Mouse (Mus musculus): ENCODE data around the gene Kirrel. TPM values are rescaled to one million over a fixed set of nuclear protein-coding genes. Genes with fewer than 3 reads are reported as not detected.

Gene Kirrel
- total and polyA plus RNA-seq, 3 experiments: not detected

DNA sequence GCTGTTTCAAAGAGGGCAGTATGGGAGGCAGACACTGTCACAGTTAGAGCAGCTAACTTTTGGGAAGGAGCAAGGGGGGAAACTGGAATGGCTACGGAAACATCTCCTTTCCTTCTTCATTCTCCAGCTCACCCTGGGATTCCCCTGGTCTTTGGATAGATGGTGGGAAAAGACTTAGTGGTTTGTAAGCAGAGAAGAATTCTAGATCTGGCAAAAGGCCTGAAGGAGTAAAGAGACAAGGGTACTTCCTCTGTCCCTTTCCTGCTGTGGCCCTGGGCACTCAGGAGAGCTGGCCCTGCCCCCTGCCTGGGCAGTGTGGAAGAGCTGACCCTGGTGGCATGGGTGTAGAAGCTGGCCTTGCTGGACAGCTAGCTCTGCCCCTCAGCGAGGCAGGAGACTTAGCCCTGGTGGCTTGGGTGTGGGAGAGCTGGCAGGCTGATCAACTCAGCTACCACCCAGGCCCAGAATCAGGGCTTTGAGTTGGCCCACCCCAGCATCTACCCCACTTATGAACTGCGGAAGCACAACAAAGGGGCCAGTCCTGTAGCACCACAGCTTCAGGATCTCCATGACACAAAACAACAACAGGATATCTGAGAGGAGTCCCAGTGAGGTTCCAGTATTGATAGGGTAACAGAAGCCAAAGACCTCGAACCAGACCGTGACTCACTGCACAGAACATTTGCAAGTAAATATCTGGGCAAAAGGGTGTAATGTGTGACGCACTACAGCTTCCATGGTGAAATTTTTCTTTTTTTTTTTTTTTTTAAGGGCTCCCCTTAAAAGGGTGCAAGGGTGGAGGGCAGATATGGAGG, 58.6 kb downstream of the Kirrel start:
- Histone ChIP-seq H3K79me2 (ENCODE audit: control insufficient read depth, insufficient read depth, low read length, poor library complexity) (no peaks in the 10 kb centered on the region), H3K27ac (ENCODE audit: control insufficient read depth, low read depth, low read length) (no peak overlapping the region), H3K9ac (ENCODE audit: control insufficient read depth, low read depth, low read length, poor library complexity, severe bottlenecking) (no peak overlapping the region), H3K9me3 (replicated peaks; ENCODE audit: insufficient read depth, low read length) (no peaks in the 10 kb centered on the region), H3K4me1 (ENCODE audit: control insufficient read depth in 1 of 2, insufficient read depth in 2 of 2, low read length in 2 of 2) (no peaks in the 10 kb centered on the region), H3K36me3 (ENCODE audit: control insufficient read depth in 1 of 2, insufficient read depth in 2 of 2, low read length in 2 of 2) (no peaks in the 10 kb centered on the region), H3K27me3 (ENCODE audit: control insufficient read depth in 1 of 2, insufficient read depth in 2 of 2, low read length in 2 of 2) (no peaks in the 10 kb centered on the region), H3K4me3 (ENCODE audit: control insufficient read depth in 1 of 2, insufficient read depth in 1 of 2, low read depth in 2 of 2, low read length in 2 of 2) (no peak overlapping the region)
- no peak for DNase-seq (ENCODE audit: low read depth, low spot score)
- no peak for TF ChIP-seq ZKSCAN1 (IDR thresholded peaks at IDR 0.05; ENCODE audit: low read depth, low read length)
- no peak for TF ChIP-seq JUND (IDR thresholded peaks at IDR 0.05; ENCODE audit: low read depth, low read length)
- no peak for TF ChIP-seq POLR2AphosphoS2 (IDR thresholded peaks at IDR 0.05; ENCODE audit: low read length)

DNA sequence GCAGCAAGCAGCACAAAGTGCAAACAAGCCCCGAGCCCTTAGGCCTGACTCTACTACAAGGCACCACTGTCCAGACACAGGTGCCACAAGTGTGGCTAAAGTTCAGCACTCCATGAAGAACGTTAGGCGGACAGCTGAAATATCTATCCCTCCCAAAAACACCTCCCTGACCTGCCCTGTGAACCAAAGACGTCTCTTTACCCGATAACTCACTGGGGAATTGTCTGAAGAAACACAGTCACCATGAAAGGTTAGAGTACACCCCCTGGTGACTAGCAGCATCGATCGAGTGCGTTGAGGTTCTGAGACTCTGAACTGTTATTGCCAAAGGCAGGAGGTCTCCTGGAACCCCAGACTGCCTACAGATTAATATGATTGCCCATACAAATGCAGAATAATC, 59.3 kb downstream of the Kirrel start:
- no peaks in the 10 kb centered on the region for H3K79me2 ChIP-seq (ENCODE audit: control insufficient read depth, insufficient read depth, low read length, poor library complexity)
- no peaks in the 10 kb centered on the region for H3K36me3 ChIP-seq (ENCODE audit: control insufficient read depth in 1 of 2, insufficient read depth in 2 of 2, low read length in 2 of 2)
- no peak overlapping the region for H3K9ac ChIP-seq (ENCODE audit: control insufficient read depth, low read depth, low read length, poor library complexity, severe bottlenecking)
- H3K4me3 ChIP-seq (ENCODE audit: control insufficient read depth in 1 of 2, insufficient read depth in 1 of 2, low read depth in 2 of 2, low read length in 2 of 2): no peak overlapping the region
- TF ChIP-seq ETS1 (IDR thresholded peaks at IDR 0.05; ENCODE audit: low read depth, low read length) (no peak), SIN3A (IDR thresholded peaks at IDR 0.05; ENCODE audit: low read length) (no peak), JUND (IDR thresholded peaks at IDR 0.05; ENCODE audit: low read depth, low read length) (no peak), MAFK (IDR thresholded peaks at IDR 0.05; ENCODE audit: borderline replicate concordance, low read depth, low read length) (no peak), ZMIZ1 (IDR thresholded peaks at IDR 0.05; ENCODE audit: low read depth, low read length) (no peak), POLR2AphosphoS2 (IDR thresholded peaks at IDR 0.05; ENCODE audit: low read length) (no peak), EP300 (IDR thresholded peaks at IDR 0.05; ENCODE audit: low read depth in 1 of 2, low read length in 2 of 2) (no peak), RAD21 (IDR thresholded peaks at IDR 0.05; ENCODE audit: low read depth, low read length) (no peak), GABPA (IDR thresholded peaks at IDR 0.05; ENCODE audit: low read depth, low read length) (no peak), NRF1 (IDR thresholded peaks at IDR 0.05; ENCODE audit: insufficient read depth, low read depth, low read length, poor library complexity, severe bottlenecking) (no peak), MAX (IDR thresholded peaks at IDR 0.05; ENCODE audit: low read length) (no peak), CTCF (IDR thresholded peaks at IDR 0.05 in 2 of 3, conservative IDR thresholded peaks at IDR 0.05 in 1 of 3; ENCODE audit: control insufficient read depth in 1 of 3, insufficient read depth in 1 of 3, low read depth in 2 of 3, low read length in 3 of 3, poor library complexity in 1 of 3, severe bottlenecking in 1 of 3) (no peak), MXI1 (IDR thresholded peaks at IDR 0.05; ENCODE audit: low read depth, low read length) (no peak), USF2 (IDR thresholded peaks at IDR 0.05; ENCODE audit: borderline replicate concordance in 1 of 2, insufficient read depth in 1 of 2, low read depth in 1 of 2, low read length in 2 of 2) (no peak), POLR2AphosphoS5 (IDR thresholded peaks at IDR 0.05; ENCODE audit: borderline replicate concordance, low read depth, low read length) (no peak), ZKSCAN1 (IDR thresholded peaks at IDR 0.05; ENCODE audit: low read depth, low read length) (no peak), UBTF (IDR thresholded peaks at IDR 0.05; ENCODE audit: borderline replicate concordance, insufficient read depth, low read depth, low read length) (no peak), CHD1 (IDR thresholded peaks at IDR 0.05; ENCODE audit: low read depth, low read length) (no peak), USF1 (IDR thresholded peaks at IDR 0.05; ENCODE audit: low read depth, low read length) (no peak)
- H3K27ac ChIP-seq (ENCODE audit: control insufficient read depth, low read depth, low read length): no peak overlapping the region
- no peaks in the 10 kb centered on the region for H3K4me1 ChIP-seq (ENCODE audit: control insufficient read depth in 1 of 2, insufficient read depth in 2 of 2, low read length in 2 of 2)
- no peak for DNase-seq (ENCODE audit: low read depth, low spot score)
- H3K27me3 ChIP-seq (ENCODE audit: control insufficient read depth in 1 of 2, insufficient read depth in 2 of 2, low read length in 2 of 2): no peaks in the 10 kb centered on the region
- H3K9me3 ChIP-seq (replicated peaks; ENCODE audit: insufficient read depth, low read length): no peaks in the 10 kb centered on the region

Data from MEL (cell line).